29 mouse cellular contexts compared by ENCODE assay signal in the genomic region with DNA sequence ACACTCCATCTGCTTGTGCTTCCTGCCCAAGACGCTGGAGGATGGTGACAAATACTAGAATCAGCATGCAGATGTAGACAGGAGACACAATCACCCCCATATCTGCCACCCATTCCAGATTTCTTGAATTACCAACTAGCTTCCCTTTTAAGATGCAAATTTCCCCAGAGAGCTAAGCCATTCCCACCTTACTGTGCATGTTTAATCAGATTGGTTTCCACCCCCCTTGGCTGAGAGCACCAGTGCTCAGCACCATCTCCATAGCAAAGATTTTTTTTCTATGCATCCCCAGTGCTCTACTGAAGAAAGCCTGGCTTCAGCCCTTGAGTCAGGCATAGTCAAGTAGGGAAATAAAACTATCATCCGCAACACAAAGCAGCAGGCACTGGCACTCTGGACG. TPM values are rescaled to one million over a fixed set of nuclear protein-coding genes. Genes with fewer than 3 reads are reported as not detected.
DNase-seq lines count a peak whose midpoint lies in the region; ATAC-seq and TF ChIP-seq lines count a peak whose summit lies in the region.
"Had no signal": no experiment of that assay in that cellular context is flagged by ENCODE, and none has a peak within 500 bp of the region (broad histone marks: within the 10 kb centered on the region; RNA-seq: fewer than 3 reads in every experiment).

No protein-coding gene starts in this region.

- H3K4me1 ChIP-seq in midbrain, embryonic 16.5 days (ENCODE audit: control insufficient read depth, insufficient read depth, low read length), result no peaks in the 10 kb centered on the region
- H3K4me1 ChIP-seq in midbrain, embryonic 11.5 days (ENCODE audit: control insufficient read depth, insufficient read depth, low read length), result no peaks in the 10 kb centered on the region
- H3K4me1 ChIP-seq in forebrain, postnatal 0 days (ENCODE audit: insufficient read depth), result no peaks in the 10 kb centered on the region
- H3K4me1 ChIP-seq: embryonic facial prominence, embryonic 13.5 days; heart, embryonic 12.5 days; hindbrain, embryonic 10.5 days; limb, embryonic 15.5 days; stomach, embryonic 15.5 days had no signal

- H3K36me3 ChIP-seq in midbrain, embryonic 16.5 days (ENCODE audit: control insufficient read depth, insufficient read depth, low read length), result no peaks in the 10 kb centered on the region
- H3K36me3 ChIP-seq in midbrain, embryonic 11.5 days (ENCODE audit: control insufficient read depth, insufficient read depth, low read length), result no peaks in the 10 kb centered on the region
- no peaks in the 10 kb centered on the region for H3K36me3 ChIP-seq in forebrain, postnatal 0 days (ENCODE audit: insufficient read depth)
- H3K36me3 ChIP-seq: embryonic facial prominence, embryonic 13.5 days; heart, embryonic 12.5 days; hindbrain, embryonic 10.5 days; limb, embryonic 15.5 days; stomach, embryonic 15.5 days had no signal

- H3K9me3 ChIP-seq in midbrain, embryonic 16.5 days (replicated peaks; ENCODE audit: control insufficient read depth, low read length, poor library complexity, severe bottlenecking), result no peaks in the 10 kb centered on the region
- H3K9me3 ChIP-seq in midbrain, embryonic 11.5 days (ENCODE audit: control insufficient read depth, low read length), result no peaks in the 10 kb centered on the region
- no peaks in the 10 kb centered on the region for H3K9me3 ChIP-seq in forebrain, postnatal 0 days (ENCODE audit: low read length)
- H3K9me3 ChIP-seq: embryonic facial prominence, embryonic 13.5 days; heart, embryonic 12.5 days; hindbrain, embryonic 10.5 days; limb, embryonic 15.5 days; stomach, embryonic 15.5 days had no signal

- no peak overlapping the region for H3K4me3 ChIP-seq in midbrain, embryonic 16.5 days (ENCODE audit: low read depth, low read length)
- no peak overlapping the region for H3K4me3 ChIP-seq in midbrain, embryonic 11.5 days (ENCODE audit: low read depth, low read length)
- no peak overlapping the region for H3K4me3 ChIP-seq in forebrain, postnatal 0 days (ENCODE audit: low read depth, low read length)
- H3K4me3 ChIP-seq: embryonic facial prominence, embryonic 13.5 days; erythroblast, embryonic 14.5 days; heart, embryonic 12.5 days; hindbrain, embryonic 10.5 days; limb, embryonic 15.5 days; stomach, embryonic 15.5 days had no signal

- H3K9ac ChIP-seq in midbrain, embryonic 16.5 days (ENCODE audit: low read depth, low read length), result no peak overlapping the region
- no peak overlapping the region for H3K9ac ChIP-seq in midbrain, embryonic 11.5 days (ENCODE audit: low read length)
- H3K9ac ChIP-seq in forebrain, postnatal 0 days, result no peak overlapping the region
- H3K9ac ChIP-seq: embryonic facial prominence, embryonic 13.5 days; heart, embryonic 12.5 days; limb, embryonic 15.5 days; liver, embryonic 14.5 days; lung, embryonic 14.5 days; stomach, embryonic 15.5 days had no signal

- ATAC-seq in midbrain, embryonic 16.5 days, result peak; percentile 70
- ATAC-seq in midbrain, embryonic 11.5 days (ENCODE audit: low FRiP score), result no peak
- peak; percentile 84 for ATAC-seq in forebrain, postnatal 0 days
- ATAC-seq: inflammation-experienced regulatory T-cells, adult 6 months had no signal

- H3K27me3 ChIP-seq in midbrain, embryonic 16.5 days (ENCODE audit: control insufficient read depth, insufficient read depth, low read depth, low read length), result peaks cover 3% of the 10 kb centered on the region
- H3K27me3 ChIP-seq in midbrain, embryonic 11.5 days (ENCODE audit: control insufficient read depth, insufficient read depth, low read length), result peaks cover 14% of the 10 kb centered on the region
- H3K27me3 ChIP-seq in forebrain, postnatal 0 days (ENCODE audit: insufficient read depth, low read length), result no peaks in the 10 kb centered on the region

- 48% methylated on average over 3 of the region's 3 CpGs for WGBS in midbrain, embryonic 16.5 days
- 48% methylated on average over 3 of the region's 3 CpGs for WGBS in midbrain, embryonic 11.5 days
- WGBS in forebrain, postnatal 0 days, result 26% methylated on average over 3 of the region's 3 CpGs

- DNase-seq in frontal cortex, adult 2 months (ENCODE audit: extremely low spot score in 1 of 2, low spot score in 1 of 2), result peak; percentile 21 to 53
- no peak for DNase-seq in frontal cortex, postnatal 14 days (ENCODE audit: low spot score in 2 of 2)
- DNase-seq in midbrain, embryonic 11.5 days (ENCODE audit: low spot score, missing footprints), result no peak
- peak; percentile 77 for DNase-seq in brain, adult 2 months (ENCODE audit: low read depth, low spot score)
- no peak for DNase-seq in forebrain, postnatal 0 days
- no peak for DNase-seq in embryo, embryonic 10 days (ENCODE audit: low spot score)
- DNase-seq: adrenal gland, postnatal 25 days; cerebellum, adult 11 months; gastrocnemius, postnatal 25 days; heart, adult 18-20 months; heart, postnatal 10 days; kidney, adult 2 months; left cerebral cortex, postnatal 4 days; lung, embryonic 14.5 days; thymus, adult 18-20 months; thymus, postnatal 4 days had no signal

- no peak overlapping the region for H3K27ac ChIP-seq in midbrain, embryonic 16.5 days (ENCODE audit: low read length)
- no peak overlapping the region for H3K27ac ChIP-seq in midbrain, embryonic 11.5 days (ENCODE audit: low read depth, low read length)
- no peak overlapping the region for H3K27ac ChIP-seq in forebrain, postnatal 0 days (ENCODE audit: low read depth, low read length)
- H3K27ac ChIP-seq: embryonic facial prominence, embryonic 13.5 days; hindbrain, embryonic 10.5 days; kidney, postnatal 0 days; limb, embryonic 15.5 days; liver, embryonic 14.5 days; stomach, embryonic 15.5 days had no signal

- no peak for TF ChIP-seq CTCF in forebrain, postnatal 0 days (IDR thresholded peaks at IDR 0.05; ENCODE audit: low read depth)

- no peak overlapping the region for H3K4me2 ChIP-seq in midbrain, embryonic 16.5 days (ENCODE audit: low read length)
- no peak overlapping the region for H3K4me2 ChIP-seq in midbrain, embryonic 11.5 days
- H3K4me2 ChIP-seq in forebrain, postnatal 0 days (ENCODE audit: low read depth), result no peak overlapping the region
- H3K4me2 ChIP-seq: embryonic facial prominence, embryonic 13.5 days; heart, embryonic 12.5 days; limb, embryonic 15.5 days; lung, embryonic 14.5 days; stomach, embryonic 15.5 days had no signal

RNA-seq across cellular contexts. Expression of gene Prps1, which starts 56.4 kb away (rescaled TPM):
- 57.8 and 70.9 TPM in 2 replicates for polyA plus RNA-seq in frontal cortex, adult 2 months (2012; rRNA removed)
- polyA plus RNA-seq in midbrain, embryonic 16.5 days (2015; fragmentation: Nextera tagmentation; extraction: Ambion mirVana), result 88.0 and 94.6 TPM in 2 replicates
- polyA plus RNA-seq in midbrain, embryonic 11.5 days (2014; fragmentation: Nextera tagmentation; extraction: Ambion mirVana), result 83.0 and 92.2 TPM in 2 replicates
- 48.9 and 50.2 TPM in 2 replicates for total RNA-seq in forebrain, postnatal 0 days (2014; rRNA removed)
- 86.9 and 95.8 TPM in 2 replicates for polyA plus RNA-seq in forebrain, postnatal 0 days (2015; fragmentation: Nextera tagmentation; extraction: Ambion mirVana)

RNA-seq across cellular contexts. Expression of gene Frmpd3, which starts 57.9 kb away (rescaled TPM):
- polyA plus RNA-seq in frontal cortex, adult 2 months (2012; rRNA removed), result 16.0 and 16.8 TPM in 2 replicates
- 3.6 and 5.2 TPM in 2 replicates for polyA plus RNA-seq in midbrain, embryonic 16.5 days (2015; fragmentation: Nextera tagmentation; extraction: Ambion mirVana)
- 0.63 and 1.7 TPM in 2 replicates for polyA plus RNA-seq in midbrain, embryonic 11.5 days (2014; fragmentation: Nextera tagmentation; extraction: Ambion mirVana)
- total RNA-seq in forebrain, postnatal 0 days (2014; rRNA removed), result 3.8 and 6.6 TPM in 2 replicates
- 0.59 and 1.9 TPM in 2 replicates for polyA plus RNA-seq in forebrain, postnatal 0 days (2015; fragmentation: Nextera tagmentation; extraction: Ambion mirVana)
- total RNA-seq: adrenal gland, postnatal 25 days; gastrocnemius, postnatal 25 days; heart, adult 18-20 months; heart, postnatal 10 days; megakaryocyte, adult 5-6 weeks; monocyte, adult 5-6 weeks had no signal
- polyA plus RNA-seq: C2C12; inflammation-experienced regulatory T-cells, adult 6 months; liver, embryonic 14.5 days had no signal

Comparison
In these comparisons a context has a peak if more than half of its experiments do, and no peak if none do; other contexts are left out.
1. DNase-seq: peak in frontal cortex, adult 2 months (2 of 2) and brain, adult 2 months (single experiment); none in frontal cortex, postnatal 14 days (0 of 2), midbrain, embryonic 11.5 days (single experiment), forebrain, postnatal 0 days (single experiment) and embryo, embryonic 10 days (single experiment).